Mouse (Mus musculus): ENCODE measurements at regions not wholly inside any gene's neighbourhood (a gene's known extent, or its start where the extent isn't known, plus 50 kb on each side); places are given as distances from the start of the nearest gene placed in this dataset.
A peak's percentile ranks its signal among the peaks of the same experiment; 100 is the strongest.
"Not testable (repeated sequence)": the region's sequence is repeated elsewhere in the genome, so short reads cannot be mapped to it uniquely, and the experiment has no call there.

DNA sequence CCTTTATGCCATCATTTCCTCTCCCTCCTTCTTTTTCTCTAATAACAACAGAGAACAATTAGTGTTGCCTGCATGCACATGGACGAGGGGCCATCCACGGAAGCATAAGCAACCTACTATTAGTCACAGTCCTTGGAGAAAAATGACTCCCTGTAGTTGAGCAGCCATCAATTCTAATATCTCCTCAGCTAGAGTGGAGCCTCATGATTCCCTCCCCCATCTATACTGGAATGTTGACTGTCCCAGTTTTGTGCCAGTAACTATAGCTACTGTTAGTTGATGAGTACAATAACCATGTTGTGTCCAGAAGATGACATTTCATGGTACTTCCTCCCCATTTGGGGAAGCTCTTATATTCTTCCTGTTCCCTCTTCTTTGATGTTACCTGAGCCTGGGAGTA lies 64.3 kb upstream of the Rtn4 start:
- no peak for DNase-seq (ENCODE audit: extremely low spot score in 1 of 2, low spot score in 2 of 2)
- Histone ChIP-seq H3K27ac (no peak overlapping the region), H3K4me3 (no peak overlapping the region)
- intact Hi-C loops (cut with DNase I) = no loop called here
- TF ChIP-seq CTCF (IDR thresholded peaks at IDR 0.05) = no peak

DNA sequence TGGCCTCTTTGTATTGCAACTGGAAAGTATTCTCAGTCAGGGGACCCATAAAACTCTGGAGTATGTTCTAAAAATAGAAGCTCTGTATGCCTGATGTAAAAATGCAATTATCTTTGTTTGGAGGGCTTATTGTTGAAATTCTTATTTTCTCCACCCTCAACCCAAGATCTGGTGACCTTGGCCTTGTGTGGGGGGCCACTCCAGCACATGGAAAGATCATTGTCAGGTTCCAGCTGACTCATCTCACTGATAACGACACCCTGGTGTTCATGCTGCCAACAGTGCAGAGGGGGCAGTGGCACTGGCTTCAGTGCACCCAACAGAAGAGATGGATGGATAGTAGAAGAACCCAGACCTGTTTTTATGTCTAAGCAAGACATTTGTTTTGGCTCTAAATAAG lies 60.3 kb upstream of the Rtn4 start:
- TF ChIP-seq CTCF (IDR thresholded peaks at IDR 0.05) = no peak
- Histone ChIP-seq H3K27ac (no peak overlapping the region), H3K4me3 (no peak overlapping the region)
- intact Hi-C loops (cut with DNase I) = no loop called here
- DNase-seq (ENCODE audit: extremely low spot score in 1 of 2, low spot score in 2 of 2) = no peak

DNA sequence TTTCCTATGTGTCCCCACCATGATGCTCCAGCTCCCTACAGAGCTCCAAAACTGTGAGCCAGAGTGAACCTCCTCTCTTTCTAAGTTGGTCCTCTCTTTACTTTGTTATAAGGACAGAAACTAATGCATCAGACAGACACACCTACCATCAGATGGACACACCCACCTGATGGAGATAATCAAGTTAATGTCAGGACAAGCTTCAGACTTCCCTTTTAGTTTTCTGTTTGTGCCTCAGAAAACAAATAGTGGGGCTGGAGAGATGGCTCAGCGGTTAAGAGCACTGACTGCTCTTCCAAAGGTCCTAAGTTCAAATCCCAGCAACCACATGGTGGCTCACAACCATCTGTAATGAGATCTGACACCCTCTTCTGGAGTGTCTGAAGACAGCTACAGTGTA lies 59.5 kb upstream of the Rtn4 start:
- H3K4me3 ChIP-seq; intact Hi-C loops (cut with DNase I); DNase-seq (ENCODE audit: extremely low spot score in 1 of 2, low spot score in 2 of 2); H3K27ac ChIP-seq: not testable (repeated sequence)

DNA sequence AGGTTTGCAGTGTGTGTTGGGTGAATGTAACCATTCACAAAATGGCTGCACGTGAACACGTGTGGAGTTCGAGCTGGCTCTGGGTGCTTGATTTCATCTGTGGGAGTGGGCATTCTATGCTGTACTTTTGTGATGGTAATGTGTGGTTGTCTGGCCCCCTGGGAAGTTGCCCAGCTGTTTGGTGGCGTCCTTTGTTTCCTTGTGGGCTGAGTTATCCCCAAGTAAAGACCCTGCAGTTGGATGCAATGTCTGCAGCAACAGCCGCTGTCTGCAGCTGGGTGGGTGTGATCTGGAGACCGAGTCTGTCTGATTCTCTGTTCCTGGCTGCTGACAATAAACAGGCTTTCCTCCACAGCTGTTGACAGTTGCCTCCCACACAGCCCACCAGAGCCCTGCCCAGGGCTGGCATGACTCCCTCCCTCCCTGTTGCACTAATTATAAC lies 56.0 kb upstream of the Rtn4 start:
- no peak for TF ChIP-seq CTCF (IDR thresholded peaks at IDR 0.05)
- intact Hi-C loops (cut with DNase I) = no loop called here
- H3K4me3 ChIP-seq = no peak overlapping the region
- H3K27ac ChIP-seq = no peak overlapping the region
- peak in 1 of 2 experiments; percentile 21 for DNase-seq (ENCODE audit: extremely low spot score in 1 of 2, low spot score in 2 of 2)

DNA sequence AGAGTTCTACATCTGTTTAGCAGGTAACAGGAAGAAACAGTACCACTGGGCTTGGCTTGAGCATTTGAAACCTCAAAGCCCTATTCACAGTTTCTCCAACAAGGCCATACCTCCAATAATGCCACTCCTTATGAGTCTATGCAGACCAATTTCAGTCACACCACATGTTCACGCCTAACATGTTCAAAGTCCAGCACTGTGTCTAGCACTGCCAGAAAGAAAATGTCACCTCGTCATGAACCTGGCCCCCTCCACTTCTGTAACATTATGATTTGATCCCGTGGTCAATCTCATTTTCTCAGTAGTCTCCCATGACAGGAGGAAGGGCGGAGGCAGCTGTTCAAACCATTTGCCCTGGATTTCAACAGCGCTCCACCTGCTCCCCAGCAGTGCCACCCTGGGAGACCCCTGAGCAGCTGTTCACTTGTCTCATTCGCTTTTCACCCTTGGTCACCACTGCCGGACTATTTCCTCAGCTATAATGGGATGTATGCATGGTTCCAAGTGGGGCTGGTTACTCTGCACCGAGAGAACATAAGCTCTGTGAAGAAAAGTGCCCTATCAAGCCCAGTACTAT lies 54.6 kb upstream of the Rtn4 start:
- DNase-seq (ENCODE audit: extremely low spot score in 1 of 2, low spot score in 2 of 2) = no peak
- Histone ChIP-seq H3K27ac (no peak overlapping the region), H3K4me3 (no peak overlapping the region)
- intact Hi-C loops (cut with DNase I) = no loop called here
- no peak for TF ChIP-seq CTCF (IDR thresholded peaks at IDR 0.05)

DNA sequence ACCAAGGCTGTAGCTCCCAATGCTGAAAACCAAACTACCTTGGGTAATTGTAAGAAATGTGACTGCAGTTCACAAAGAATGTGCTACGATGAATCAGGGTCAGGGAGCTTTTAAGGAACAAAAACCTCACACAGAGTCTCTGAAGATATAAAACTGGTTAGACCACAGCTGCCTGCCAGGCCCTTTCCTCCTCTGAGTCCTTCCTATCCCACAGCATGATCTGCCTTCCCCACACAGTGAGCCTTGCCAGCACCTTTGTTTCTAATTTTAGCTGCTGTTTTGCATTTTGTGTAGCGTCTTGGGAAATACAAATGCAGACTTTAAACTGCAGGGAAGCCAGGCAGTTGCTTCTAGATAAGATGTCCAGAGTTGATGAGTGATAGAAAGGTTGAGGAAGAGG lies 53.9 kb upstream of the Rtn4 start:
- intact Hi-C loops (cut with DNase I) = no loop called here
- DNase-seq (ENCODE audit: extremely low spot score in 1 of 2, low spot score in 2 of 2) = no peak
- no peak overlapping the region for H3K4me3 ChIP-seq
- no peak overlapping the region for H3K27ac ChIP-seq
- TF ChIP-seq CTCF (IDR thresholded peaks at IDR 0.05) = no peak

Measured in left cerebral cortex, adult 2 months (tissue).